Mouse (Mus musculus): Measurements from ENCODE around the gene Swsap1.

DNA sequence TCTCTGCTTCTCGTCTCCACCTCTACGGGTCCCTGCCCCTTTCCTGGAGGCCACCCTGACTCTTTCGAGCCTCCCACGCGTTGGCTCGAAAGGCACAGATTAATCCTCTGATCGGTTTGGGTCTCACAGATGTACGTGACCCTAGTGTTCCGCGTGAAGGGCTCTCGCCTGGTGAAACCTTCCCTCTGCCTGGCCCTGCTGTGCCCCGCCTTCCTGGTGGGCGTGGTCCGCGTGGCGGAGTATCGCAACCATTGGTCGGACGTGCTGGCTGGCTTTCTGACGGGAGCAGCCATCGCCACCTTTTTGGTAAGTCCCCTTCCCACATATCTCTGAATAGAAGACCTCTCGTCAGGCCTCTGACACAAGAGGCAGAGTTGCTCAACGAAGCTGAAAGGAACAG, 11.3 kb upstream of the Swsap1 start:
- TF ChIP-seq CTCF (IDR thresholded peaks at IDR 0.05; ENCODE audit: extremely low read depth, insufficient read depth, low read length) (no peak), POLR2A (IDR thresholded peaks at IDR 0.05; ENCODE audit: extremely low read depth, insufficient read depth, low read length) (no peak)

All from cortical plate, adult 2 months (tissue).